Mouse (Mus musculus): ENCODE results near the gene Gm28308.

GRCm38 (mm10) chr6:52180213-52180710, 32.9 kb downstream of the Gm28308 start:
- TF ChIP-seq EP300 (IDR thresholded peaks at IDR 0.05; ENCODE audit: low read depth) (no peak), CTCF (IDR thresholded peaks at IDR 0.05; ENCODE audit: low read depth) (no peak)
